Mouse (Mus musculus) heart, adult 8-10 months (tissue): ENCODE measurements around the gene Tc2n. TPM values are rescaled to one million over a fixed set of nuclear protein-coding genes. Genes with fewer than 3 reads are reported as not detected.

ENCODE experiments used
- total RNA-seq, 4 experiments: library from RNA; stranded (reverse); gene quantifications; 2 replicates each; pipeline ENCODE4 v1.2.4; 2022

The Tc2n gene
- total RNA-seq, 4 experiments from 2014 or later: 0.46 to 0.98 (median 0.67) TPM

Other genes with a start within 250 kb of the Tc2n start
- gene Fbln5, start 100.5 kb upstream of the Tc2n start, total RNA-seq: 10 to 100 TPM; 19.1 to 22.8 (median 20.8) TPM
- 10 to 100 TPM; 33.1 to 40.2 (median 37.6) TPM for gene Trip11, start 194.7 kb upstream of the Tc2n start, total RNA-seq
- 1 to 10 TPM; 6.8 to 9.8 (median 9.2) TPM for gene Atxn3, start 239.7 kb upstream of the Tc2n start, total RNA-seq